Mouse (Mus musculus) stomach, embryonic 16.5 days (tissue): ENCODE data around the gene Mmp3. TPM values are rescaled to one million over a fixed set of nuclear protein-coding genes. Genes with fewer than 3 reads are reported as not detected.
"Not testable (repeated sequence)": the region's sequence is repeated elsewhere in the genome, so short reads cannot be mapped to it uniquely, and the experiment has no call there.

Experiments
- ATAC-seq: fragments of 200-750 bp; cut with Nextera tagmentation; 2 replicates; pipeline ENCODE4 v1.8.0; 2017; ENCODE audit warnings: moderate number of reproducible peaks, moderate TSS enrichment; ENCODE audit not compliant: insufficient read depth, low FRiP score
- H3K27ac ChIP-seq: fragments of 300-500 bp; sonication (generic); 2 replicates; pipeline ENCODE4 v1.5.1; 2014; ENCODE audit warnings: low read length
- H3K27me3 ChIP-seq: fragments of 300-500 bp; sonication (generic); 2 replicates; pipeline ENCODE4 v1.6.1; 2014; ENCODE audit warnings: low read length, control low read depth, mixed read lengths; ENCODE audit not compliant: control insufficient read depth, insufficient read depth
- H3K36me3 ChIP-seq: fragments of 300-500 bp; sonication (generic); 2 replicates; pipeline ENCODE4 v1.6.1; 2014; ENCODE audit warnings: low read length; ENCODE audit not compliant: control insufficient read depth, insufficient read depth
- H3K4me1 ChIP-seq: fragments of 300-500 bp; sonication (generic); 2 replicates; pipeline ENCODE4 v1.6.1; 2014; ENCODE audit warnings: low read length, control low read depth, mixed read lengths; ENCODE audit not compliant: control insufficient read depth, insufficient read depth
- H3K4me2 ChIP-seq: fragments of 300-500 bp; sonication (generic); 2 replicates; pipeline ENCODE4 v1.6.1; 2014; ENCODE audit warnings: low read depth, low read length, mixed read lengths
- H3K4me3 ChIP-seq: fragments of 300-500 bp; sonication (generic); replicated peaks from 2 replicates; pipeline ENCODE4 v1.5.1; 2014; ENCODE audit warnings: mild to moderate bottlenecking, low read length
- H3K9ac ChIP-seq: fragments of 300-500 bp; sonication (generic); 2 replicates; pipeline ENCODE4 v1.6.1; 2014; ENCODE audit warnings: low read length
- H3K9me3 ChIP-seq: fragments of 300-500 bp; sonication (generic); replicated peaks from 2 replicates; pipeline ENCODE4 v1.6.1; 2016; ENCODE audit warnings: low read length, control low read depth; ENCODE audit not compliant: control insufficient read depth
- WGBS: fragments of 180-500 bp; shearing (Covaris S2); extraction: QIAGEN DNeasy Blood & Tissue Kit; methylation state at CpG from one replicate; pipeline ENCODE4 v1.1.7; 2014; 5-methylcytosine and 5-hydroxymethylcytosine counted together
- polyA plus RNA-seq: library from polyadenylated mRNA; unstranded; fragments of >200 nt; fragmentation: Nextera tagmentation; extraction: Ambion mirVana; gene quantifications from 2 replicates; pipeline ENCODE4 v1.2.1, GENCODE M21; 2015

The Mmp3 gene
- polyA plus RNA-seq, result not detected in 2 replicates

DNA sequence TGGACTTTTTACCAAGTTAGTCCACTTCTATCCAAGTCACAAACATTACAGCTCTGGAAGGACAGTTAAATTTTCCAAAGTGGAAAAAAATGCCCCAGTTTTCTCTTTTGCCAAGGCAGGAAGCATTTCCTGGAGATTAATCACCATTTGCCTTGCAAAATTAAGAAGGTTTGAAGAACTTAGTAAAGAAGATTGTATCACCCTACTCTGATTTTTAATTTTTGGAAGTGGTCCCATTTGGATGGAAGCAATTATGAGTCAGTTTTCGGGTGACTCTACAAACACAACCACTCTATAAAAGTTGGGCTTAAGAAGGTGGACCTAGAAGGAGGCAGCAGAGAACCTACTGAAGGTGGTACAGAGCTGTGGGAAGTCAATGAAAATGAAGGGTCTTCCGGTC lies at the start of gene Mmp3:
Mmp3 (plus strand) TSS at position 301 of the 400 bp plus-strand sequence.
- no peaks in the 10 kb centered on the region for H3K4me1 ChIP-seq
- no peak within 1 kb of the TSS for H3K4me2 ChIP-seq
- no peak within 1 kb of the TSS for H3K27ac ChIP-seq
- H3K9ac ChIP-seq, result no peak within 1 kb of the TSS
- no peak for ATAC-seq
- H3K36me3 ChIP-seq, result no peaks in the 10 kb centered on the region
- no peak within 1 kb of the TSS for H3K4me3 ChIP-seq
- H3K27me3 ChIP-seq, result no peaks in the 10 kb centered on the region
- WGBS, result 91% methylated on average over 2 of the region's 2 CpGs
- H3K9me3 ChIP-seq, result no peaks in the 10 kb centered on the region

DNA sequence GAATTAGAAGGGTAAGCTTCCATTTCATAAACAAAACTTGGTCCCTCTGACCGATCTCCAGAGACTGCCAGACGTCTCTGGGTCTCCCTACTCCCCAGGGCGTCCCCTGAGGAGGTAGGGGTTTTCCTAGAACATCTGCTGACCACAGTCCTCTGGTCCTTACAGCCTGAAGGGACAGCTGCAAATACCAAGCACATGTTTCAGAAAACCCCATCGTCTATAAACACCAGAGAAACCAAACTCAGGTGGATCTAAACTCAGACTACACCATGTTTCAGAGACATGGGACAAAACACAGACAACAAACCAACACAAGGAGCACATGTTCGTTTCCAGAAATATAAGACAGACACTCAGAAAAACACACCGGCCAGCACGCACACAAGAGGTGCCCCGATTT lies 49.1 kb upstream of the Mmp3 start:
- H3K4me2 ChIP-seq, ATAC-seq, H3K9ac ChIP-seq, H3K4me3 ChIP-seq, H3K27me3 ChIP-seq, H3K9me3 ChIP-seq, H3K36me3 ChIP-seq, H3K4me1 ChIP-seq, H3K27ac ChIP-seq: not testable (repeated sequence)
- 76% methylated on average over 8 of the region's 8 CpGs for WGBS

DNA sequence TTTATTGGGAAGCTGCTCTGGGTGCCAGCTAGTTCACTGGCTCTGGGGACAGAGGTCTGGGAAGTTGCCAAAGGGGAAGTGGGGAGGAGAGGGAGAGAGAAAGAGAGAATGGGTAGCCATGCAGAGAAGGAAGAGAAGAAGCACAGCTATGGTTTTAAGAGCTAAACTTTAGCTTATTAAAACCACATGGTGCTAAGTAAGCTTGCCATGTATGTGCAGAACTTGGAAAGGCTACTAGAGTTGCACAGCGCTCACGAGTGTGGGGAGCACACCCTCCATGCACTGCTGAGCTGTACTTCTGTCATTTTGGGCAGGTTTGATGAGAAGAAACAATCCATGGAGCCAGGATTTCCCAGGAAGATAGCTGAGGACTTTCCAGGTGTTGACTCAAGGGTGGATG lies 7.7 kb downstream of the Mmp3 start:
- Histone ChIP-seq H3K4me3 (no peak overlapping the region), H3K4me1 (no peaks in the 10 kb centered on the region), H3K9me3 (no peaks in the 10 kb centered on the region), H3K4me2 (no peak overlapping the region), H3K36me3 (no peaks in the 10 kb centered on the region), H3K27me3 (no peaks in the 10 kb centered on the region), H3K9ac (no peak overlapping the region), H3K27ac (no peak overlapping the region)
- ATAC-seq, result no peak
- WGBS, result 80% methylated on average over 2 of the region's 2 CpGs

DNA sequence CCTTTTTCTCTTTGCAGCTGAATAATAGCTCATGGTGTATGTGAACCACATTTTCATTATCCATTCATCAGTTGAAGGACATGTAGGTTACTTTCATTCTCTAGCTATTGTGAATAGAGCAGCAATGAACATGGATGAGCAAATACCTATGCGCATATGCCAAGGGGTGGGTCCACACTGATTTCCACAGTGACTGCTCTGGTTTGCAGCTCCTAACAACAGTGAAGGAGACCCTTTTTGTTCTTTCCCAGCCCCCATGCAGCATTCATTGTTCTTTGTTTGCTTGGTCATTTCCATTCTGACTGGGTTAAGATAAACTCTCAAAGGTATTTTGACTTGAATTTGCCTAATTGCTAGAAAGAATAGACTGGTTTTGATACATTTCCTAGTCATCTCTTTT lies 24.6 kb downstream of the Mmp3 start:
- no peaks in the 10 kb centered on the region for H3K36me3 ChIP-seq
- H3K27ac ChIP-seq, result no peak overlapping the region
- 75% methylated on average over 1 of the region's 1 CpGs for WGBS
- ATAC-seq, result no peak
- H3K9me3 ChIP-seq, result no peaks in the 10 kb centered on the region
- H3K4me1 ChIP-seq, result no peaks in the 10 kb centered on the region
- no peak overlapping the region for H3K9ac ChIP-seq
- no peak overlapping the region for H3K4me3 ChIP-seq
- H3K4me2 ChIP-seq, result no peak overlapping the region
- H3K27me3 ChIP-seq, result no peaks in the 10 kb centered on the region

DNA sequence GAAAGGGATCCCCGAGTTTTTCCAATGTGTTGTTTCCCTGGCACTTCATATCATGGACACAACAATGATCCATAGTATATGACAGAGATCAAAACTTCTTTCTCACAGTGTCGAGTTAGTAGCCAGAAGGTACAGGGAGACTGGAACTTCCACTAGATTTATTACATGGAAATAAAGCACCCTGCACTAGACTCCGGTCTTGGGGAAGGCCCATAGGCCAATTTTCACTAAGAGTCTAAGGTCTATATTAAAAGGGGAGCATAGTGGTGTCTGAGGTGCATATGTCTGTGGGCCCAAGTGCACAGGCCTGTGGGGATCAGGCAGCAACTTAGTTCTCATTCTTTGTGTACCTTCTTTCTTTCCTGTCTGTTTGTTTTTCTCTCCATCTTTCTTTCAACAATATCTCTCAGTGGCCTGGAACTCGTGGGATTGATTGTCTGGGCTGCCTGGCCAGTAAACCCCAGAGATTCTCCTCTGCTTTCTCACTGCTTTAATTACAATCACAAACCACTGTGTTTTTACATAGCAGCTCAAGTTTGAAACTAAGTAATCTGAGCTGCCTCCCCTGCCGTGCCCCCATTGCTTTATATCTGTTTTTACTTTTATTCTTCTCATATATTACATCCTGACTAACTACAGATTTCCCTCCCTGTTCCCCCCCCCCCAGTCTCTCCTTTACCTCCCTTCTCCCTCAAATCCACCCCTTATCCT lies 38.2 kb downstream of the Mmp3 start:
- no peak for ATAC-seq
- H3K9me3 ChIP-seq, result no peaks in the 10 kb centered on the region
- 70% methylated on average over 5 of the region's 5 CpGs for WGBS

DNA sequence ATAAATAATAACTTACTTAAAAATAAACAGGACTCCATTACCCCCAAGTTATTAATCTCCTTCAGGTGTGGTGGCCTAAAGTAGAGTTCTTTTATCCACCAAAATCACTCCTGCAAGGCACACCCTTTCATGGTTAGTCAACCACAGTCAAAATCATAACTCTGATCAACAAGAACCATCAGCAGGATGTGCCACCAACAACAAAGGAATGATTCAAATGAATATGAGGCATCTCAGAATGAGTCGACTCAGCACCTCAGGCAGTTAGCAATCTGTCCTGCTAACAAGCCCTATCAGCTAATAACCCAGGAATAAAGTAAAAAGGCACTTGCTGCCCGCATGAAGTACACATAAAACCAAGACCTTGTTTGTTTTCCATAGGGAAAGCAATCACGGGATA lies 55.5 kb downstream of the Mmp3 start:
- Histone ChIP-seq H3K9me3 (no peaks in the 10 kb centered on the region), H3K36me3 (no peaks in the 10 kb centered on the region), H3K4me3 (no peak overlapping the region), H3K9ac (no peak overlapping the region), H3K4me1 (no peaks in the 10 kb centered on the region), H3K27me3 (no peaks in the 10 kb centered on the region), H3K27ac (no peak overlapping the region), H3K4me2 (no peak overlapping the region)
- WGBS, result 83% methylated on average over 3 of the region's 3 CpGs
- ATAC-seq, result no peak

More for the DNA sequence above, 38.2 kb downstream of the Mmp3 start:
- Histone ChIP-seq H3K4me3 (no peak overlapping the region), H3K4me2 (no peak overlapping the region), H3K4me1 (no peaks in the 10 kb centered on the region), H3K9ac (no peak overlapping the region), H3K36me3 (no peaks in the 10 kb centered on the region), H3K27me3 (no peaks in the 10 kb centered on the region), H3K27ac (no peak overlapping the region)

DNA sequence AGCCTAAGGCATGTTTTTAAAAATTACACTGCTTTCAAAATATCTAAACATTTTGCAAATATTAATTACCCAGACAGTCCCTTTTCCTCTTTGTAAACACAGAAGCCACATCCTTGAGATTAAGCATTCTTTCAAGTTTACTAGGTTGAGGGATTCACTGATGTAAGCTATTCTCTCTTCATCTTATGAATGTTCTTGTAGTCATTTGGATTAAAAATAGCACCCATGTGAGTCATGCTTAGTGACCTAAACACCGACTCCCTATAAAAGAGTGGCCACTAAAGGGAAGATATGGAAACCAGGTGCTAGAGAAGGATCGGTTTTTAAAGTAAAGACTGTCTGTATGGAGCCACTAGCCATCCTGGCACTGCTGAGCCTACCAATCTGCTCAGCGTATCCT lies 56.4 kb downstream of the Mmp3 start, which contains the start of gene Mmp10:
Mmp10 (plus strand) TSS at position 302 of the 400 bp plus-strand sequence.
- no peaks in the 10 kb centered on the region for H3K9me3 ChIP-seq
- no peak for ATAC-seq
- no peaks in the 10 kb centered on the region for H3K36me3 ChIP-seq
- no peak within 1 kb of the TSS for H3K4me3 ChIP-seq
- H3K4me1 ChIP-seq, result no peaks in the 10 kb centered on the region
- no peak within 1 kb of the TSS for H3K9ac ChIP-seq
- H3K27ac ChIP-seq, result no peak within 1 kb of the TSS
- no peak within 1 kb of the TSS for H3K4me2 ChIP-seq
- H3K27me3 ChIP-seq, result no peaks in the 10 kb centered on the region
- 79% methylated on average over 3 of the region's 3 CpGs for WGBS

Other genes with a start within 250 kb of the Mmp3 start
- gene Mmp13, start 173.3 kb upstream of the Mmp3 start, polyA plus RNA-seq, result 0.45 and 0.56 TPM in 2 replicates
- 0.34 TPM in 1 of 2 replicates, not detected in the other for gene Mmp12, start 101.4 kb upstream of the Mmp3 start, polyA plus RNA-seq
- not detected in 2 replicates for gene Mmp1b, start 57.8 kb upstream of the Mmp3 start, polyA plus RNA-seq
- gene Mmp10, start 56.5 kb downstream of the Mmp3 start, polyA plus RNA-seq, result not detected in 2 replicates
- 9.3 and 12.9 TPM in 2 replicates for gene Mmp8, start 112.6 kb downstream of the Mmp3 start, polyA plus RNA-seq
- gene Mmp27, start 125.6 kb downstream of the Mmp3 start, polyA plus RNA-seq, result 0.09 TPM in 1 of 2 replicates, not detected in the other
- not detected in 2 replicates for gene Mmp20, start 182.4 kb downstream of the Mmp3 start, polyA plus RNA-seq
- gene Mmp7, start 246.3 kb downstream of the Mmp3 start, polyA plus RNA-seq, result 0.71 and 1.3 TPM in 2 replicates